Mouse (Mus musculus) neural tube, embryonic 14.5 days (tissue): Measurements from ENCODE around the gene Fkbp8. TPM values are rescaled to one million over a fixed set of nuclear protein-coding genes. Genes with fewer than 3 reads are reported as not detected.

Experiments used
- ATAC-seq: fragments of 200-750 bp; cut with Nextera tagmentation; 2 replicates; pipeline ENCODE4 v1.8.0; 2017; ENCODE audit warnings: low read depth, mild to moderate bottlenecking, moderate TSS enrichment, moderate library complexity
- H3K27ac ChIP-seq: fragments of 300-500 bp; sonication (generic); 2 replicates; pipeline ENCODE4 v1.5.1; 2014; ENCODE audit warnings: low read depth, mild to moderate bottlenecking, control low read depth, low read length, moderate library complexity, mixed read lengths
- H3K27me3 ChIP-seq: fragments of 300-500 bp; sonication (generic); 2 replicates; pipeline ENCODE4 v1.6.1; 2014; ENCODE audit warnings: low read length; ENCODE audit not compliant: control insufficient read depth, insufficient read depth
- H3K36me3 ChIP-seq: fragments of 300-500 bp; sonication (generic); 2 replicates; pipeline ENCODE4 v1.6.1; 2014; ENCODE audit warnings: low read length, mixed read lengths; ENCODE audit not compliant: control insufficient read depth, insufficient read depth
- H3K4me1 ChIP-seq: fragments of 300-500 bp; sonication (generic); 2 replicates; pipeline ENCODE4 v1.6.1; 2014; ENCODE audit warnings: low read length; ENCODE audit not compliant: control insufficient read depth, insufficient read depth
- H3K4me2 ChIP-seq: fragments of 300-500 bp; sonication (generic); 2 replicates; pipeline ENCODE4 v1.6.1; 2014; ENCODE audit warnings: mild to moderate bottlenecking, low read depth, low read length, control low read depth
- H3K4me3 ChIP-seq: fragments of 300-500 bp; sonication (generic); 2 replicates; pipeline ENCODE4 v1.5.1; 2014; ENCODE audit warnings: low read depth, low read length, control low read depth, mixed read lengths
- H3K9ac ChIP-seq: fragments of 300-500 bp; sonication (generic); replicated peaks from 2 replicates; pipeline ENCODE4 v1.6.1; 2014; ENCODE audit warnings: low read depth, mild to moderate bottlenecking, control low read depth, low read length, mixed read lengths
- H3K9me3 ChIP-seq: fragments of 300-500 bp; sonication (generic); 2 replicates; pipeline ENCODE4 v1.6.1; 2016; ENCODE audit warnings: low read length; ENCODE audit not compliant: control insufficient read depth
- WGBS: fragments of 180-500 bp; shearing (Covaris S2); extraction: QIAGEN DNeasy Blood & Tissue Kit; methylation state at CpG from one replicate; pipeline ENCODE4 v1.1.7; 2014; 5-methylcytosine and 5-hydroxymethylcytosine counted together
- polyA plus RNA-seq: library from polyadenylated mRNA; unstranded; fragments of >200 nt; fragmentation: Nextera tagmentation; extraction: Ambion mirVana; gene quantifications from 2 replicates; pipeline ENCODE4 v1.2.1, GENCODE M21; 2014

The Fkbp8 gene
- polyA plus RNA-seq, 1 experiment from 2014 or later, result 336 TPM

GRCm38 (mm10) chr8:70570360-70570759, 42.8 kb downstream of the Fkbp8 start:
- Histone ChIP-seq H3K9me3 (no peaks in the 10 kb centered on the region), H3K4me3 (no peak overlapping the region), H3K27me3 (no peaks in the 10 kb centered on the region), H3K4me2 (no peak overlapping the region), H3K4me1 (peaks cover 2% of the 10 kb centered on the region; the same call in 1 of the 2 replicates), H3K9ac (no peak overlapping the region), H3K27ac (no peak overlapping the region; the same call in 1 of the 2 replicates), H3K36me3 (peaks cover 4% of the 10 kb centered on the region; the same call in 1 of the 2 replicates)
- ATAC-seq, result no peak

- H3K4me3 ChIP-seq, result no peak overlapping the region
- no peaks in the 10 kb centered on the region; the same call in 1 of the 2 replicates for H3K4me1 ChIP-seq
- H3K36me3 ChIP-seq, result peaks cover 4% of the 10 kb centered on the region; the same call in 1 of the 2 replicates
- H3K4me2 ChIP-seq, result no peak overlapping the region
- no peaks in the 10 kb centered on the region for H3K9me3 ChIP-seq
- WGBS, result 74% methylated on average over 6 of the region's 6 CpGs
- ATAC-seq, result peak; percentile 20; the same call in 1 of the 2 replicates
- H3K27me3 ChIP-seq, result no peaks in the 10 kb centered on the region
- no peak overlapping the region for H3K27ac ChIP-seq
- no peak overlapping the region for H3K9ac ChIP-seq
Measured at GRCm38 (mm10) chr8:70570990-70571389, 43.5 kb downstream of the Fkbp8 start.

GRCm38 (mm10) chr8:70574302-70574701, 46.8 kb downstream of the Fkbp8 start:
- H3K4me3 ChIP-seq, result no peak overlapping the region
- no peaks in the 10 kb centered on the region for H3K27me3 ChIP-seq
- H3K4me2 ChIP-seq, result no peak overlapping the region
- no peak overlapping the region for H3K9ac ChIP-seq
- H3K9me3 ChIP-seq, result no peaks in the 10 kb centered on the region
- H3K4me1 ChIP-seq, result no peaks in the 10 kb centered on the region; the same call in 1 of the 2 replicates
- no peak for ATAC-seq
- no peak overlapping the region for H3K27ac ChIP-seq
- H3K36me3 ChIP-seq, result peaks cover 10% of the 10 kb centered on the region; the same call in 1 of the 2 replicates

- no peak overlapping the region for H3K4me2 ChIP-seq
- H3K4me1 ChIP-seq, result no peaks in the 10 kb centered on the region; the same call in 1 of the 2 replicates
- no peak overlapping the region for H3K9ac ChIP-seq
- no peak for ATAC-seq
- peaks cover 12% of the 10 kb centered on the region for H3K36me3 ChIP-seq
- no peaks in the 10 kb centered on the region for H3K9me3 ChIP-seq
- H3K27me3 ChIP-seq, result no peaks in the 10 kb centered on the region
- no peak overlapping the region for H3K4me3 ChIP-seq
- no peak overlapping the region for H3K27ac ChIP-seq
- 84% methylated on average over 4 of the region's 4 CpGs for WGBS
Measured at GRCm38 (mm10) chr8:70574915-70575314, 47.4 kb downstream of the Fkbp8 start.

- Histone ChIP-seq H3K36me3 (peaks cover 33% of the 10 kb centered on the region), H3K9me3 (no peaks in the 10 kb centered on the region), H3K9ac (no peak overlapping the region), H3K4me1 (no peaks in the 10 kb centered on the region), H3K4me2 (no peak overlapping the region), H3K27me3 (no peaks in the 10 kb centered on the region), H3K27ac (no peak overlapping the region), H3K4me3 (no peak overlapping the region)
- no peak for ATAC-seq
- WGBS, result 89% methylated on average over 3 of the region's 3 CpGs
Measured at GRCm38 (mm10) chr8:70577207-70577606, 49.7 kb downstream of the Fkbp8 start.

GRCm38 (mm10) chr8:70583476-70584387, 56.2 kb downstream of the Fkbp8 start:
- Histone ChIP-seq H3K27me3 (no peaks in the 10 kb centered on the region), H3K9ac (no peak overlapping the region), H3K27ac (no peak overlapping the region), H3K4me3 (no peak overlapping the region), H3K36me3 (peaks cover 55% of the 10 kb centered on the region), H3K9me3 (no peaks in the 10 kb centered on the region), H3K4me1 (no peaks in the 10 kb centered on the region), H3K4me2 (no peak overlapping the region)
- no peak for ATAC-seq
- WGBS, result 91% methylated on average over 18 of the region's 18 CpGs

- H3K27me3 ChIP-seq, result no peaks in the 10 kb centered on the region
- ATAC-seq, result peak; percentile 16; the same call in 1 of the 2 replicates
- H3K4me3 ChIP-seq, result no peak overlapping the region
- no peaks in the 10 kb centered on the region for H3K4me1 ChIP-seq
- 95% methylated on average over 9 of the region's 9 CpGs for WGBS
- no peak overlapping the region for H3K4me2 ChIP-seq
- peaks cover 53% of the 10 kb centered on the region for H3K36me3 ChIP-seq
- H3K9me3 ChIP-seq, result no peaks in the 10 kb centered on the region
- H3K9ac ChIP-seq, result no peak overlapping the region
- no peak overlapping the region for H3K27ac ChIP-seq
Measured at GRCm38 (mm10) chr8:70584606-70585257, 57.2 kb downstream of the Fkbp8 start.
